Comparison of ENCODE assay signal across 20 mouse cellular contexts in genomic region chr1:30320657-30321262, GRCm38 (mm10).
DNase-seq lines count a peak whose midpoint lies in the region; ATAC-seq and TF ChIP-seq lines count a peak whose summit lies in the region.
"Had no signal": no experiment of that assay in that cellular context is flagged by ENCODE, and none has a peak within 500 bp of the region (broad histone marks: within the 10 kb centered on the region; RNA-seq: fewer than 3 reads in every experiment).

No protein-coding gene starts in this region.

- no peak for TF ChIP-seq CTCF in brain, embryonic 14.5 days (IDR thresholded peaks at IDR 0.05; ENCODE audit: borderline replicate concordance, extremely low read depth, insufficient read depth, insufficient read length)

- H3K9me3 ChIP-seq in hindbrain, embryonic 11.5 days (ENCODE audit: control insufficient read depth, low read length): no peaks in the 10 kb centered on the region
- H3K9me3 ChIP-seq in hindbrain, embryonic 10.5 days: no peaks in the 10 kb centered on the region
- H3K9me3 ChIP-seq in midbrain, embryonic 12.5 days: no peaks in the 10 kb centered on the region
- no peaks in the 10 kb centered on the region for H3K9me3 ChIP-seq in midbrain, embryonic 10.5 days (replicated peaks)
- H3K9me3 ChIP-seq: embryonic facial prominence, embryonic 12.5 days; embryonic facial prominence, embryonic 15.5 days had no signal

- no peak overlapping the region for H3K27ac ChIP-seq in hindbrain, embryonic 11.5 days (ENCODE audit: low read depth, low read length)
- no peak overlapping the region for H3K27ac ChIP-seq in hindbrain, embryonic 10.5 days
- no peak overlapping the region for H3K27ac ChIP-seq in midbrain, embryonic 12.5 days (replicated peaks)
- H3K27ac ChIP-seq in midbrain, embryonic 10.5 days (replicated peaks): no peak overlapping the region
- H3K27ac ChIP-seq: embryonic facial prominence, embryonic 12.5 days; embryonic facial prominence, embryonic 15.5 days; gastrocnemius, adult 2 months had no signal

- no peak overlapping the region for H3K9ac ChIP-seq in hindbrain, embryonic 11.5 days (ENCODE audit: low read depth, low read length)
- H3K9ac ChIP-seq in midbrain, embryonic 12.5 days (replicated peaks): no peak overlapping the region
- H3K9ac ChIP-seq: embryonic facial prominence, embryonic 12.5 days; embryonic facial prominence, embryonic 15.5 days; forebrain, postnatal 0 days had no signal

- H3K4me3 ChIP-seq in hindbrain, embryonic 11.5 days (ENCODE audit: low read depth, low read length): no peak overlapping the region
- H3K4me3 ChIP-seq in hindbrain, embryonic 10.5 days: no peak overlapping the region
- H3K4me3 ChIP-seq in midbrain, embryonic 12.5 days: no peak overlapping the region
- no peak overlapping the region for H3K4me3 ChIP-seq in midbrain, embryonic 10.5 days
- H3K4me3 ChIP-seq: embryonic facial prominence, embryonic 12.5 days; embryonic facial prominence, embryonic 15.5 days; gastrocnemius, adult 2 months had no signal

- 81% methylated on average over 6 of the region's 6 CpGs for WGBS in hindbrain, embryonic 11.5 days
- 79% methylated on average over 6 of the region's 6 CpGs for WGBS in hindbrain, embryonic 10.5 days
- 68% methylated on average over 6 of the region's 6 CpGs for WGBS in midbrain, embryonic 12.5 days
- WGBS in midbrain, embryonic 10.5 days: 82% methylated on average over 6 of the region's 6 CpGs

- no peaks in the 10 kb centered on the region for H3K4me1 ChIP-seq in hindbrain, embryonic 11.5 days (replicated peaks; ENCODE audit: control insufficient read depth, insufficient read depth, low read length)
- H3K4me1 ChIP-seq in hindbrain, embryonic 10.5 days (replicated peaks): no peaks in the 10 kb centered on the region
- no peaks in the 10 kb centered on the region for H3K4me1 ChIP-seq in midbrain, embryonic 12.5 days
- no peaks in the 10 kb centered on the region for H3K4me1 ChIP-seq in midbrain, embryonic 10.5 days
- H3K4me1 ChIP-seq: embryonic facial prominence, embryonic 12.5 days; embryonic facial prominence, embryonic 15.5 days had no signal

- DNase-seq in hindbrain, embryonic 11.5 days (ENCODE audit: low spot score): no peak
- DNase-seq in hindbrain, embryonic 10.5 days (ENCODE audit: low spot score): no peak
- DNase-seq in midbrain, embryonic 10.5 days (ENCODE audit: low spot score): no peak
- peak; percentile 42 for DNase-seq in brain, embryonic 14.5 days (ENCODE audit: low read depth)
- no peak for DNase-seq in thymus, postnatal 0 days (ENCODE audit: low spot score)
- DNase-seq: adrenal gland, adult 8-10 months; adrenal gland, postnatal 25 days; cerebellum, adult 18-20 months; cerebellum, adult 9-10 months; cerebellum, postnatal 14 days; forebrain, postnatal 0 days; gastrocnemius, adult 2 months; gastrocnemius, postnatal 14 days; heart, adult 11 months had no signal

- no peak overlapping the region for H3K4me2 ChIP-seq in hindbrain, embryonic 11.5 days (replicated peaks; ENCODE audit: low read depth, low read length)
- H3K4me2 ChIP-seq in midbrain, embryonic 12.5 days (replicated peaks): no peak overlapping the region
- H3K4me2 ChIP-seq: embryonic facial prominence, embryonic 12.5 days; embryonic facial prominence, embryonic 15.5 days; heart, embryonic 11.5 days had no signal

- no peaks in the 10 kb centered on the region for H3K36me3 ChIP-seq in hindbrain, embryonic 11.5 days (ENCODE audit: control insufficient read depth, insufficient read depth, low read length)
- H3K36me3 ChIP-seq in hindbrain, embryonic 10.5 days: no peaks in the 10 kb centered on the region
- H3K36me3 ChIP-seq in midbrain, embryonic 12.5 days: no peaks in the 10 kb centered on the region
- no peaks in the 10 kb centered on the region for H3K36me3 ChIP-seq in midbrain, embryonic 10.5 days
- H3K36me3 ChIP-seq: embryonic facial prominence, embryonic 12.5 days; embryonic facial prominence, embryonic 15.5 days had no signal

- no peak for TF ChIP-seq POLR2A in brain, embryonic 14.5 days (IDR thresholded peaks at IDR 0.05; ENCODE audit: borderline replicate concordance, extremely low read depth, insufficient read depth, insufficient read length, poor library complexity, severe bottlenecking)

- H3K27me3 ChIP-seq in hindbrain, embryonic 11.5 days (ENCODE audit: control insufficient read depth, insufficient read depth, low read length): no peaks in the 10 kb centered on the region
- no peaks in the 10 kb centered on the region for H3K27me3 ChIP-seq in hindbrain, embryonic 10.5 days (ENCODE audit: insufficient read depth, poor library complexity, severe bottlenecking)
- H3K27me3 ChIP-seq in midbrain, embryonic 12.5 days: no peaks in the 10 kb centered on the region
- H3K27me3 ChIP-seq in midbrain, embryonic 10.5 days (ENCODE audit: low read depth, poor library complexity, severe bottlenecking): no peaks in the 10 kb centered on the region
- H3K27me3 ChIP-seq: embryonic facial prominence, embryonic 12.5 days; embryonic facial prominence, embryonic 15.5 days had no signal

- ATAC-seq in hindbrain, embryonic 11.5 days (ENCODE audit: low FRiP score): peak; percentile 47; the same call in 1 of the 2 replicates
- peak; percentile 62 for ATAC-seq in midbrain, embryonic 12.5 days (ENCODE audit: low FRiP score, low read depth)
- ATAC-seq: activated CD4-positive, CD25-positive, alpha-beta regulatory T cell, adult 4 months; forebrain, embryonic 14.5 days; forebrain, postnatal 0 days had no signal
